Mouse (Mus musculus) testis, adult 2 months (tissue): ENCODE measurements around the gene Fcgr4. TPM values are rescaled to one million over a fixed set of nuclear protein-coding genes. Genes with fewer than 3 reads are reported as not detected.
A peak's percentile ranks its signal among the peaks of the same experiment; 100 is the strongest.

Experiments used
- H3K27ac ChIP-seq: fragments of 200-500 bp; 2 replicates; pipeline ENCODE4 v1.5.1; 2012; ENCODE audit warnings: low read depth, low read length; ENCODE audit not compliant: control insufficient read depth, insufficient read depth
- H3K27me3 ChIP-seq: fragments of 200-500 bp; 2 replicates; pipeline ENCODE4 v1.6.1; 2012; ENCODE audit warnings: mild to moderate bottlenecking, low read length, moderate library complexity; ENCODE audit not compliant: control insufficient read depth, insufficient read depth
- H3K36me3 ChIP-seq: fragments of 200-500 bp; 2 replicates; pipeline ENCODE4 v1.6.1; 2012; ENCODE audit warnings: mild to moderate bottlenecking, low read length; ENCODE audit not compliant: control insufficient read depth, insufficient read depth
- H3K4me1 ChIP-seq: fragments of 200-500 bp; 2 replicates; pipeline ENCODE4 v1.6.1; 2012; ENCODE audit warnings: low read length; ENCODE audit not compliant: control insufficient read depth, insufficient read depth
- H3K4me3 ChIP-seq: fragments of 200-500 bp; 2 replicates; pipeline ENCODE4 v1.5.1; 2012; ENCODE audit warnings: low read depth, mild to moderate bottlenecking, low read length, moderate library complexity, mixed read lengths; ENCODE audit not compliant: control insufficient read depth
- CTCF ChIP-seq: fragments of 200-500 bp; IDR thresholded peaks from 2 replicates; pipeline ENCODE4 v1.5.1; 2012; ENCODE audit warnings: low read depth, mild to moderate bottlenecking, inconsistent platforms, low read length, moderate library complexity; ENCODE audit not compliant: control insufficient read depth, insufficient read depth, insufficient replicate concordance
- POLR2A ChIP-seq: fragments of 200-500 bp; IDR thresholded peaks from 2 replicates; pipeline ENCODE4 v1.6.1; 2012; ENCODE audit warnings: low read depth, mild to moderate bottlenecking, inconsistent platforms, low read length, moderate library complexity; ENCODE audit not compliant: control insufficient read depth
- polyA plus RNA-seq: library from polyadenylated mRNA; depleted of rRNA; stranded (reverse); fragments of >200 nt; gene quantifications from 2 replicates; pipeline ENCODE4 v1.2.3, GENCODE M21; 2012

Gene Fcgr4
- polyA plus RNA-seq, 1 experiment: not detected

- no peak overlapping the region for H3K4me3 ChIP-seq
- H3K27ac ChIP-seq: no peak overlapping the region
- no peaks in the 10 kb centered on the region for H3K36me3 ChIP-seq
- H3K4me1 ChIP-seq: peaks cover 2% of the 10 kb centered on the region; the same call in 1 of the 2 replicates
- H3K27me3 ChIP-seq: no peaks in the 10 kb centered on the region
- no peak for TF ChIP-seq POLR2A
- peak; percentile 49; the same call in 1 of the 2 replicates for TF ChIP-seq CTCF
Observed at GRCm38 (mm10) chr1:170996753-170997152, 22.0 kb upstream of the Fcgr4 start.

GRCm38 (mm10) chr1:170997756-170998655, 20.7 kb upstream of the Fcgr4 start:
- Histone ChIP-seq H3K4me1 (peaks cover 2% of the 10 kb centered on the region; the same call in 1 of the 2 replicates), H3K36me3 (no peaks in the 10 kb centered on the region), H3K27ac (no peak overlapping the region), H3K4me3 (no peak overlapping the region; the same call in 1 of the 2 replicates), H3K27me3 (no peaks in the 10 kb centered on the region)
- TF ChIP-seq CTCF (no peak), POLR2A (no peak)

GRCm38 (mm10) chr1:170999811-171000210, 18.9 kb upstream of the Fcgr4 start:
- Histone ChIP-seq H3K36me3 (no peaks in the 10 kb centered on the region), H3K27me3 (no peaks in the 10 kb centered on the region), H3K27ac (no peak overlapping the region), H3K4me3 (no peak overlapping the region), H3K4me1 (peaks cover 2% of the 10 kb centered on the region; the same call in 1 of the 2 replicates)
- no peak for TF ChIP-seq POLR2A
- TF ChIP-seq CTCF: no peak

GRCm38 (mm10) chr1:171005081-171005480, 13.6 kb upstream of the Fcgr4 start:
- Histone ChIP-seq H3K4me3 (no peak overlapping the region), H3K36me3 (no peaks in the 10 kb centered on the region), H3K27me3 (no peaks in the 10 kb centered on the region), H3K27ac (no peak overlapping the region), H3K4me1 (no peaks in the 10 kb centered on the region)
- no peak for TF ChIP-seq CTCF
- no peak for TF ChIP-seq POLR2A

- TF ChIP-seq POLR2A: no peak
- no peak for TF ChIP-seq CTCF
- Histone ChIP-seq H3K4me3 (no peak overlapping the region), H3K27me3 (no peaks in the 10 kb centered on the region), H3K36me3 (no peaks in the 10 kb centered on the region), H3K27ac (no peak overlapping the region), H3K4me1 (no peaks in the 10 kb centered on the region)
Observed at GRCm38 (mm10) chr1:171005586-171005985, 13.1 kb upstream of the Fcgr4 start.

GRCm38 (mm10) chr1:171006335-171006734, 12.4 kb upstream of the Fcgr4 start:
- H3K4me1 ChIP-seq: no peaks in the 10 kb centered on the region
- no peak for TF ChIP-seq CTCF
- TF ChIP-seq POLR2A: no peak
- no peaks in the 10 kb centered on the region for H3K27me3 ChIP-seq
- H3K27ac ChIP-seq: no peak overlapping the region
- H3K36me3 ChIP-seq: no peaks in the 10 kb centered on the region
- no peak overlapping the region for H3K4me3 ChIP-seq

GRCm38 (mm10) chr1:171006905-171007304, 11.8 kb upstream of the Fcgr4 start:
- no peaks in the 10 kb centered on the region for H3K4me1 ChIP-seq
- H3K27me3 ChIP-seq: no peaks in the 10 kb centered on the region
- H3K27ac ChIP-seq: no peak overlapping the region
- H3K36me3 ChIP-seq: no peaks in the 10 kb centered on the region
- TF ChIP-seq POLR2A (no peak), CTCF (peak; percentile 74; the same call in 1 of the 2 replicates)
- H3K4me3 ChIP-seq: no peak overlapping the region
